Mouse (Mus musculus) E14TG2a.4 (cell line): ENCODE data around the gene Nup93.

ENCODE experiments used
- H3K27me3 ChIP-seq: 2 replicates; pipeline ENCODE4 v1.6.1; 2014; ENCODE audit warnings: low read length, control low read depth; ENCODE audit not compliant: insufficient read depth
- H3K36me3 ChIP-seq: 2 replicates; pipeline ENCODE4 v1.6.1; 2014; ENCODE audit warnings: low read length, control low read depth; ENCODE audit not compliant: insufficient read depth
- H3K4me1 ChIP-seq: replicated peaks from 2 replicates; pipeline ENCODE4 v1.6.1; 2014; ENCODE audit warnings: low read depth, low read length, control low read depth
- H3K4me3 ChIP-seq: replicated peaks from 2 replicates; pipeline ENCODE4 v1.5.1; 2014; ENCODE audit warnings: mild to moderate bottlenecking, low read length
- H3K9me3 ChIP-seq: 2 replicates; pipeline ENCODE4 v1.6.1; 2014; ENCODE audit warnings: low read length, control low read depth
- CTCF ChIP-seq: conservative IDR thresholded peaks from 2 replicates; pipeline ENCODE4 v1.5.1; 2014; ENCODE audit warnings: low read length
- NANOG ChIP-seq: IDR thresholded peaks from 2 replicates; pipeline ENCODE4 v1.6.1; 2014; ENCODE audit warnings: borderline replicate concordance, low read length, mixed read lengths
- POU5F1 ChIP-seq: IDR thresholded peaks from 2 replicates; pipeline ENCODE4 v1.6.1; 2014; ENCODE audit warnings: low read length, borderline replicate concordance

The Nup93 gene

GRCm38 (mm10) chr8:94363288-94363688 is 148.9 kb downstream of the Nup93 start:
- peaks cover 13% of the 10 kb centered on the region for H3K9me3 ChIP-seq
- no peaks in the 10 kb centered on the region for H3K36me3 ChIP-seq
- TF ChIP-seq POU5F1 (no peak), CTCF (no peak), NANOG (no peak)
- H3K4me1 ChIP-seq, result no peaks in the 10 kb centered on the region
- H3K4me3 ChIP-seq, result no peak overlapping the region
- H3K27me3 ChIP-seq, result no peaks in the 10 kb centered on the region

GRCm38 (mm10) chr8:94363906-94364305 is 149.5 kb downstream of the Nup93 start:
- Histone ChIP-seq H3K4me1 (no peaks in the 10 kb centered on the region), H3K4me3 (no peak overlapping the region), H3K36me3 (no peaks in the 10 kb centered on the region), H3K9me3 (peaks cover 19% of the 10 kb centered on the region), H3K27me3 (no peaks in the 10 kb centered on the region)
- TF ChIP-seq POU5F1 (no peak), CTCF (no peak), NANOG (no peak)

DNA sequence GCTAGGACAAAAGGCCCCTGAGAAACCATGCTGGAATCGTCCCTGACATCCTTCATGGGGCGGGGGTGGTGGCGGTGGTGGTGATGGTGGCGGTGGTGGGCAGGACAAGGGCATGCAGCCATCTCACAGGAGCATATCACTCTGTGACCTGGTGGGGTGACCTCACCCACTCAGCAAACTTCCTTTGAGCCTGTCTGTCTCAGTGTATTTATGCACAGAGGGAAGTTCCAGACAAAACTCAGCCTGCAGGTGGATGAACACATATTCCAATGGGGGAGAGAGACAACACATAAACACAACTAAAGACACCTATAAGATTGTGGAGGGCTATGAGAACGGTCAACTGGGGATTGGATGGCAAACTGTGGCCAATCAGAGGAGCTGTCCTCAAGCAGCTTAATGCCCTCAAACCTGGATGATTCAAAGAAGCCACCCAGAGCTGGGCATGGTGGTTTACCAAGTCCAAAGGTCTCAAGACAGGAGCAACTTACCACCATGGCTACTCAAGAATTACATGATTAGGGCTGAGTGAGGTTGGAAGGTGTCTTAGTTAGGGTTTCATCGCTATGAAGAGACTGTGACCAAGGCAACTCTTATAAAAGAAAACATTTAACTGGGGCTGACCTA is 150.4 kb downstream of the Nup93 start:
- H3K4me1 ChIP-seq, result no peaks in the 10 kb centered on the region
- H3K27me3 ChIP-seq, result no peaks in the 10 kb centered on the region
- H3K9me3 ChIP-seq, result peaks cover 26% of the 10 kb centered on the region
- no peak overlapping the region for H3K4me3 ChIP-seq
- TF ChIP-seq POU5F1 (no peak), NANOG (no peak), CTCF (no peak)
- no peaks in the 10 kb centered on the region for H3K36me3 ChIP-seq

DNA sequence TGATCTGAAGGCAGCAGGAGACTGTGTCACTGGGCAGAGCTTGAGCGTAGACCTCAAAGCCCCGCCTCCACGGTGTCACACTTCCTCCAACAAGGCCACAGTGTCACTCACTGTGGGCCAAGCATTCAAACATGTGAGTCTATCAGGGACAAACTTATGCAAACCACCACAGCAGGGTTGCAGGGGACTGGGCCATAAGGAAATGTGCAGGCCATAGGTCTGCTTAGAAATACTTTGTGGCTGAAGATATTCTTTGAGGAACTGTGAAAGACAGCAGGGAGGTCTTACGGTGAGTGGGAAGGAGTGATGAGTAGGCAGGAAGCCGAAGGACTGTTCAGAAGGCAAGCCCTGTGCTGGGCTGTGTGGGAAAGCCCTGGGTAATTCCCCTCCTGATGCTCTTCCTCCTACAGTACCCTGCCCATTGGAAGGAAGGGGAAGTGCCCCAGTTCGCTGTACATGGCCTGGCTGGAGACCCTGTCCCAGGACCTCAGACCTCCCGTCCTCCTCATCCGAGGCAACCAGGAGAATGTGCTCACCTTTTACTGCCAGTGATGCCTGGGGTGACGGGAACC is 151.1 kb downstream of the Nup93 start:
- H3K4me3 ChIP-seq, result no peak overlapping the region
- no peaks in the 10 kb centered on the region for H3K4me1 ChIP-seq
- H3K27me3 ChIP-seq, result no peaks in the 10 kb centered on the region
- H3K36me3 ChIP-seq, result no peaks in the 10 kb centered on the region
- peaks cover 33% of the 10 kb centered on the region for H3K9me3 ChIP-seq
- TF ChIP-seq CTCF (no peak), POU5F1 (no peak), NANOG (no peak)
